ENCODE assay signal across 8 mouse cellular contexts in the genomic region with DNA sequence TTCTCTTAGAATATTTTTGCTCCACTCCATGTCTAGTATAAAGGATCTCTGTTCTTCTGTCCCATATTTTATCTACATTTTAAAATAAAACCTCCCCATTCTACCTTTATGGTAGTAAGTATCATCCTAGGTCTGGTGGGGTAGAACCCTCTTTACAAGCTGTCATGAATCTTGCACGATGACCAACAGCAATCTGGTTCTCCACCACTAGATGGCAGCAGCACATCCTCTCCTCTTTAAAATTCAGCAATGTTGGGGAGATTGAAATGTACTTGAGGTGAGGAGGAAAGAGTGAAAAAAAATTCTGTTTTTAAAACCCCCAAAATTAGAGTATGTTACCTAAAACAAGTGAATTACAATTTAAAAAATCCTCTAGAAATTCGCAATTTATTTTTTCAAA.
DNase-seq lines count a peak whose midpoint lies in the region; ATAC-seq and TF ChIP-seq lines count a peak whose summit lies in the region.

No protein-coding gene starts in this region.

- H3K4me3 ChIP-seq in forebrain, embryonic 13.5 days: no peak overlapping the region
- H3K4me3 ChIP-seq in stomach, postnatal 0 days (ENCODE audit: low read depth, low read length): no peak overlapping the region

- peak; percentile 13 for DNase-seq in CD4-positive, CD25-positive, alpha-beta regulatory T cell, adult 2 months (ENCODE audit: low read depth, low spot score)
- peak; percentile 77 for DNase-seq in 3T3-L1 (ENCODE audit: low read depth, low spot score)
- DNase-seq in kidney, postnatal 36 days: peak; percentile 7 to 73
- peak; percentile 27 for DNase-seq in lung, postnatal 10 days
- peak; percentile 43 for DNase-seq in stomach, postnatal 0 days (ENCODE audit: low spot score)

- H3K4me1 ChIP-seq in forebrain, embryonic 13.5 days: no peaks in the 10 kb centered on the region
- H3K4me1 ChIP-seq in stomach, postnatal 0 days (replicated peaks; ENCODE audit: control insufficient read depth, insufficient read depth): no peaks in the 10 kb centered on the region

- TF ChIP-seq EP300 in stomach, postnatal 0 days (optimal IDR thresholded peaks at IDR 0.05): no peak

- no peaks in the 10 kb centered on the region for H3K36me3 ChIP-seq in forebrain, embryonic 13.5 days (ENCODE audit: poor library complexity, severe bottlenecking)
- no peaks in the 10 kb centered on the region for H3K36me3 ChIP-seq in stomach, postnatal 0 days (ENCODE audit: control insufficient read depth, insufficient read depth, low read length)

- no peak overlapping the region for H3K27ac ChIP-seq in forebrain, embryonic 13.5 days
- H3K27ac ChIP-seq in stomach, postnatal 0 days (replicated peaks): no peak overlapping the region

- 30% methylated on average over 2 of the region's 2 CpGs for WGBS in forebrain, embryonic 13.5 days
- WGBS in stomach, postnatal 0 days: 29% methylated on average over 2 of the region's 2 CpGs

- H3K9ac ChIP-seq in forebrain, embryonic 13.5 days: no peak overlapping the region
- no peak overlapping the region for H3K9ac ChIP-seq in stomach, postnatal 0 days (ENCODE audit: low read length)

- no peak overlapping the region for H3K4me2 ChIP-seq in forebrain, embryonic 13.5 days
- H3K4me2 ChIP-seq in stomach, postnatal 0 days (replicated peaks; ENCODE audit: low read depth): no peak overlapping the region

- ATAC-seq in CD4-positive, CD25-positive, alpha-beta regulatory T cell, adult 4 months: no peak
- peak; percentile 56; the same call in 1 of the 2 replicates for ATAC-seq in cerebellum, adult (ENCODE audit: insufficient number of reproducible peaks, low FRiP score, low TSS enrichment)
- ATAC-seq in forebrain, embryonic 13.5 days: peak; percentile 70
- no peak for ATAC-seq in stomach, postnatal 0 days (ENCODE audit: low FRiP score, low TSS enrichment)

- no peaks in the 10 kb centered on the region for H3K27me3 ChIP-seq in forebrain, embryonic 13.5 days
- H3K27me3 ChIP-seq in stomach, postnatal 0 days (ENCODE audit: control insufficient read depth, insufficient read depth, low read length): no peaks in the 10 kb centered on the region

- TF ChIP-seq CTCF in stomach, postnatal 0 days (IDR thresholded peaks at IDR 0.05; ENCODE audit: low read depth): peak; percentile 86

- H3K9me3 ChIP-seq in forebrain, embryonic 13.5 days (replicated peaks): no peaks in the 10 kb centered on the region
- H3K9me3 ChIP-seq in stomach, postnatal 0 days (ENCODE audit: control insufficient read depth, low read length): no peaks in the 10 kb centered on the region

Comparison
In these comparisons a context has a peak if more than half of its experiments do, and no peak if none do; other contexts are left out.
1. DNase-seq: peak in every context shown above with its lines; median percentile 77 in 3T3-L1; 43 in stomach, postnatal 0 days; 40 in kidney, postnatal 36 days; 27 in lung, postnatal 10 days; 13 in CD4-positive, CD25-positive, alpha-beta regulatory T cell, adult 2 months.
2. ATAC-seq: peak in cerebellum, adult (single experiment) and forebrain, embryonic 13.5 days (single experiment); none in CD4-positive, CD25-positive, alpha-beta regulatory T cell, adult 4 months (single experiment) and stomach, postnatal 0 days (single experiment).